Mouse (Mus musculus): ENCODE measurements around the gene Hist1h1d. TPM values are rescaled to one million over a fixed set of nuclear protein-coding genes. Genes with fewer than 3 reads are reported as not detected.
"Not testable (repeated sequence)": the region's sequence is repeated elsewhere in the genome, so short reads cannot be mapped to it uniquely, and the experiment has no call there.

The Hist1h1d gene
- polyA plus RNA-seq, 1 experiment from 2014 or later: 0.09 TPM

DNA sequence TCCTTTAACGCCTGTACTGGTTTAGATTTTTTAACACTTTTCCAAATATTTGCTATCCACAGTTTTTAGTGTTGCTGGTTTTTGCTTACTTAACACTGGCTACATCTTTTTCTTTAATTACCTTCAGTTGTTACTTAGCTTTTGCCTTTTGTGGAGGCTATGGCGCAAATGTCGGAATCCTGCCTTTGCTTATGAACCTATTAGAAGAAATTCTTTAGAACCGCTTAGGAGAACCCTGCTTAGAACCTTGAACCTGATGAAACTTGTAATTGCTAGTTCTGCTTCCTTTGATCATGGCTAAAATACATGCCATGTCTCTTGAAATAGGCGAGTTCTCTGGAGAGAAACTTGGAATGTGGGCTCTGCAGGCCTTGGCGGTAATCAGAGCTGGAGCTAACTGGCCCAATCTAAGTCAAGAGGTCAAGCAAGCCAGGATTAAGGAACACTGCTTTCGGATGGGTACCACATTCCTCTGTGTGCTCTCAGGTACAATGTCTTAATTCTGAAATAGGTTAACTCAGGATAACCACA is 23.4 kb downstream of the Hist1h1d start:
- Histone ChIP-seq H3K4me1 (peaks cover 32% of the 10 kb centered on the region), H3K4me3 (replicated peaks) (peak overlapping the region; percentile 41), H3K4me2 (peak overlapping the region; percentile 71), H3K27ac (replicated peaks) (peak overlapping the region; percentile 77; the same call in 1 of the 2 replicates), H3K27me3 (replicated peaks) (no peaks in the 10 kb centered on the region), H3K9me3 (replicated peaks) (no peaks in the 10 kb centered on the region), H3K36me3 (no peaks in the 10 kb centered on the region), H3K9ac (replicated peaks) (peak overlapping the region; percentile 56)
- ATAC-seq (ENCODE audit: low FRiP score): no peak
- 5% methylated on average over 7 of the region's 7 CpGs for WGBS

DNA sequence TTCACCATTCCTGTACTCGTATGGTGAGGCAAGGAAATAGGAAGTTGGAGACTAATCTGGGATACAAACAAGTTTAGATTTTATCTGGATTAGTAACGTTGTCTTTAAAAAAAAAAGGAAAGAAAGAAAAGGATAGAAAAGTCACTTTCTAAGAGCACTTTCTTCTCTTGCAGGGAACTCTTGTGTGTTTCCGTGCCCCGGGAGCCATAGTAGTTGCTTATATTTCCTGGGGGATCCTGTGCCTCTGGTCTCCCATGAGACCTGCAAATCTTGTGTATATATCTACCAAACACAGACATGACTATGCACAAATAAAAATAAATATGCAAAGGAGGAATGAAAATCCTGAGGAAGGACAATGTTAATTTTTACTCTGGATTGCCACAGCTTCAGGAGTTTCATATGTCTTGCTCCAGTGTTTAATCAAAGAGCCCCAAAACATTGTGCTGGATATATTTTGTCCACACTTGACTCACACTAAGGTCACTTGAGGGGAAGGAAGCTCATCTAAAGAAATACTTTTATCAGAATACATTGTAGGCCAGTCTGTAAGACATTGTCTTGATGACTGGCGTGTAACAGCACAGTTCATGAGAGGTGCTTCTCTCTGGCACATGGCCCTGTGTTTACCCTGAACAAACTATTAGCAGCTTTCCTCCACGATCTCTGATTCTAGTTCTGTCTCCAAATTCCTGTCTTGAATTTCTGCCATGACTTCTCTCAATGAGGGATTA is 24.0 kb downstream of the Hist1h1d start:
- H3K9me3 ChIP-seq (replicated peaks): no peaks in the 10 kb centered on the region
- no peaks in the 10 kb centered on the region for H3K27me3 ChIP-seq (replicated peaks)
- no peak overlapping the region for H3K27ac ChIP-seq (replicated peaks)
- H3K36me3 ChIP-seq: no peaks in the 10 kb centered on the region
- H3K4me3 ChIP-seq (replicated peaks): peak overlapping the region; percentile 41
- peak overlapping the region; percentile 71 for H3K4me2 ChIP-seq
- H3K4me1 ChIP-seq: peaks cover 32% of the 10 kb centered on the region
- 56% methylated on average over 6 of the region's 6 CpGs for WGBS
- H3K9ac ChIP-seq (replicated peaks): no peak overlapping the region
- ATAC-seq (ENCODE audit: low FRiP score): no peak

DNA sequence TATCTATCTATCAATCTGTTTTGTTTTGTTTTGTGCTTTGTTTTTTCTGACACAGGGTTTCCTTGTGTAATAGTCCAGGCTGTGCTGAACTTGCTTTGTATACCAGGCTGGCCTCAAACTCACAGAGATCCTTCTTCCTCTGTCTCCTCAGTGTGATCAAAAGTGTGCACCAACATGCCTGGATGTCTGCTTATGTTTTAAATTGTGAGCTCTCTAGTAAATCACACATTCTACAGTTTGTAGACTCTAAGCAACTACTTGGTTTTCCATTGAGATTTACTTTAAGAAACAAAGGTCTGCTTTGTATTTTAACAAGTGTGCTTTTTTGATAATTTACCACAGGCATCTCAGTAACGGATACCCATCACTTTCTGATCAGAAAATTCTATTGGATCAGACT is 24.8 kb downstream of the Hist1h1d start:
- Histone ChIP-seq H3K27ac (replicated peaks) (no peak overlapping the region), H3K9ac (replicated peaks) (no peak overlapping the region), H3K4me3 (replicated peaks) (no peak overlapping the region), H3K27me3 (replicated peaks) (no peaks in the 10 kb centered on the region), H3K4me1 (peaks cover 32% of the 10 kb centered on the region), H3K9me3 (replicated peaks) (no peaks in the 10 kb centered on the region), H3K36me3 (no peaks in the 10 kb centered on the region), H3K4me2 (no peak overlapping the region)
- no peak for ATAC-seq (ENCODE audit: low FRiP score)
- WGBS: 91% methylated on average over 1 of the region's 1 CpGs

DNA sequence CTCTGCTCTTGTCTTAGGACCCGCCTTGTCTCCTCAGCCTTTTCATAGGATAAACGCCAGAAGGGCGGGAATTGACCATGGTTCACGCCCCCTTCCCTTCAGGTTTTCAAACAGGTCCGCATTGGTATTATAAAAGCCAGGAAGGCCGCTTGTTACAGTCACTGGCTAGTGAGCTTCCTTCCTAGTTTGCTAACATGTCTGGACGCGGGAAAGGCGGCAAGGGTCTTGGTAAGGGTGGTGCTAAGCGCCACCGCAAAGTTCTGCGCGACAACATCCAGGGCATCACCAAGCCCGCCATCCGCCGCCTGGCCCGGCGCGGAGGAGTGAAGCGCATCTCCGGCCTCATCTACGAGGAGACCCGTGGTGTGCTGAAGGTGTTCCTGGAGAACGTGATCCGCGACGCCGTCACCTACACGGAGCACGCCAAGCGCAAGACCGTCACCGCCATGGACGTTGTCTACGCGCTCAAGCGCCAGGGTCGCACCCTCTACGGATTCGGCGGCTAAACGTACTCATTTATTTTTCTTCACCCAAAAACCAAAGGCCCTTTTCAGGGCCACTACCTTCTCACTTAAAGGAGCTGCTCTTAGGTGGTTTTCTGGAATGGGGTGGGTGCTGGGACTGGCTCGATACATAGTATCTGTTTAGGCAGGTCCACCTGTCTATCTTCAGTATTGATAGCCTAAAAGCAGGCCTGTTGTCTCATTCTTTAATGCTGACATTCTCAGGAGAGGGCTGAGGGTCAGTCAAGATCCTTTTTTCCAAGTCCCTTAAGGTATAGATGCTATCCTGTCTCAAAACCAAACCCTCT is 28.6 kb downstream of the Hist1h1d start, which contains the start of gene Hist1h4d:
Hist1h4d (plus strand) TSS at position 191 of the 811 bp plus-strand sequence.
- Histone ChIP-seq H3K27me3 (replicated peaks) (no peaks in the 10 kb centered on the region), H3K36me3 (no peaks in the 10 kb centered on the region), H3K27ac (replicated peaks) (peak within 1 kb of the TSS; percentile 81), H3K4me2 (peak within 1 kb of the TSS; percentile 73), H3K4me1 (peaks cover 33% of the 10 kb centered on the region), H3K9me3 (replicated peaks) (no peaks in the 10 kb centered on the region), H3K4me3 (replicated peaks) (peak within 1 kb of the TSS; percentile 50), H3K9ac (replicated peaks) (peak within 1 kb of the TSS; percentile 49)
- under 1% methylated on average over 43 of the region's 43 CpGs for WGBS
- ATAC-seq (ENCODE audit: low FRiP score): peak; percentile 91

DNA sequence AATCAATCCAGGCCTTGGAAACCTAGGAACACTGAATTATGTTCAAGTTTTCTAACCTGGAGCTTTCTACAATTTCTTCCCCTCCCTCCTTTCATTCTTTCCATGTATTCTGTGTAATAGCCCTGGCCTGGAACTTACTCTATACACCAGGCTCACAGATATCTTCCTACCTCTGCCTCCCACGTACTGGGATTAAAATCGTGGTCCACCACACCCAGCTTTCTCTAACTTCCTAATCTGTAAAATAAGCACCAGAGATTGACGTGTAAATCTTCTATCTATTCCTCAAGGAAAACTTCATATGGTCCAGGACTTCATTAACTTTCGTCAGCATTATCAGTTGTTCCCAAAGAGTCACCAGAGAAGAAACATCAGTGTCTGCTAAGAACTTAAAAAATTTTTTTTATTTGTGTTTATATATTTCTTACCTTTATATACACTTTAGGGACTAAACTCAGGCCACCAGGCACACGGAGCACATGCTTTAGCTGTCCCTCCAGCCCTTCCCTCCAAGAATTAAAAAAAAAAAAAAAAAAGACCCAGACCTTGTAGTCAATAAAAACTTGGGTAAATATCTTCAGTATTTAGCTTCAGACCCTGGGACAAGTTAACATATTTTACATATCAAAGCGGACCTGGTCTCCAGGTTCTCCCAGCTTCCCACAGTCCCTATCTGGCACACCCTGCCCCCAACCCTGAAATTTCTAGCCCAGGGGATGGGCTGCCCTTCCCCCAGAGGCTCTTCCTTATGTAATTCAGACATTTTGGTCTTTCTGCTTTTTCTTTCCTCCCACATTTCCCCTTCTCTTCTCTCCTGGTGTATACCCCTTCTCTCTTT is 29.4 kb downstream of the Hist1h1d start:
- Histone ChIP-seq H3K4me3 (replicated peaks) (peak overlapping the region; percentile 50), H3K4me1 (peaks cover 31% of the 10 kb centered on the region), H3K27ac (replicated peaks) (peak overlapping the region; percentile 81), H3K36me3 (no peaks in the 10 kb centered on the region), H3K9ac (replicated peaks) (peak overlapping the region; percentile 49), H3K27me3 (replicated peaks) (no peaks in the 10 kb centered on the region), H3K9me3 (replicated peaks) (no peaks in the 10 kb centered on the region), H3K4me2 (peak overlapping the region; percentile 73)
- no peak for ATAC-seq (ENCODE audit: low FRiP score)
- 6% methylated on average over 6 of the region's 6 CpGs for WGBS

DNA sequence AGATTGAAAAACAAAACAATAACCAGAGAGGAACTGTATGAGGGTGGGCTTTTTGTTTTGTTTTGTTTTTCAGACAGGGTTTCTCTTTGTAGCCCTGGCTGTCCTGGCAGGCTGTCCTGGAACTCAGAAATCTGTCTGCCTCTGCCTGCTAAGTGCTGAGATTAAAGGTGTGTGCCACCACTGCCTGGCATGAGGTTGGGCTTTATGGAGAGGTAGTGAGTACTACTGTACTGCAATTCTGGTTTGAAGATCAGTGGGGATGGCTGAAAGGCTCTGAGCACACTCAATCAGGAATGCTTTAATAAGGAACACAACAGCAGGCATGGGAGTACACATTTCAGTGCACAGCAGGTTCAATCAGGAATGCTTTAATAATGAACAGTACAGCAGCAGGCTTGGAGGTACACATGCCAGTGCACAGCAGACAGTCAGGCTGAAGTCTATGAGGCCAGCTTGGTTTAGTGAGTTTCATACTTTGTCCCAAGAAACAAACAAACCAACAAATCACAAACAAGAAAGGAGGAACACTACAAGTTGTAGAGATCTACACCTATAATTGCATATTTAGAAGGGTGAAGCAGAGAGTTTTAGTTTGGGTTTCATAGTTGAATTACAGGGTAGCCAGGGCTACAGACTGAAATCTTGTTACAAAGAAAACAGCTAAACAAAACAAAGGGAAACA is 30.5 kb downstream of the Hist1h1d start:
- Histone ChIP-seq H3K4me3 (replicated peaks) (no peak overlapping the region), H3K4me1 (peaks cover 31% of the 10 kb centered on the region), H3K9ac (replicated peaks) (no peak overlapping the region), H3K36me3 (no peaks in the 10 kb centered on the region), H3K4me2 (no peak overlapping the region), H3K9me3 (replicated peaks) (no peaks in the 10 kb centered on the region), H3K27ac (replicated peaks) (no peak overlapping the region), H3K27me3 (replicated peaks) (no peaks in the 10 kb centered on the region)
- no peak for ATAC-seq (ENCODE audit: low FRiP score)

DNA sequence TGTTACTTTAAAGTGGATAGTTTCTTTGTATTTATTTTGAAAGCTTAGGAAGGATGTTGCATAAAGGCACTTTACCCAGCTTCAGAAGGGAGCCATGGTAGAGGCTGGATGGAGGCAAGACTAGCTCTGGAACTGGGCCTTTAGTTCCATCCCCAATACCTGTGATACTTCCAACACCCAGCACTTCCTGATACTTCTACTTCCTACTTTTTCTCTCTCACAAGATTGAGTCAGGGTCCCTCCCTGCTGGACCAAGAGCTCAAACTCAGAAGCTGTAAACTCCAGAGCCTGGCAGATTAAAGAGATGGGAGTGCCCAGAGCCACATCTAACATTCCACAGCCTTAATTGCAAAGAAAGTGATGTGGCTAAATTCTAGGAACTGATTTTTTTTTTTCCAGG is 31.3 kb downstream of the Hist1h1d start:
- Histone ChIP-seq H3K27ac (replicated peaks) (peak overlapping the region; percentile 90), H3K4me2 (peak overlapping the region; percentile 87), H3K36me3 (no peaks in the 10 kb centered on the region), H3K27me3 (replicated peaks) (no peaks in the 10 kb centered on the region), H3K4me3 (replicated peaks) (peak overlapping the region; percentile 47), H3K9ac (replicated peaks) (peak overlapping the region; percentile 61), H3K4me1 (peaks cover 31% of the 10 kb centered on the region), H3K9me3 (replicated peaks) (no peaks in the 10 kb centered on the region)
- ATAC-seq (ENCODE audit: low FRiP score): no peak

DNA sequence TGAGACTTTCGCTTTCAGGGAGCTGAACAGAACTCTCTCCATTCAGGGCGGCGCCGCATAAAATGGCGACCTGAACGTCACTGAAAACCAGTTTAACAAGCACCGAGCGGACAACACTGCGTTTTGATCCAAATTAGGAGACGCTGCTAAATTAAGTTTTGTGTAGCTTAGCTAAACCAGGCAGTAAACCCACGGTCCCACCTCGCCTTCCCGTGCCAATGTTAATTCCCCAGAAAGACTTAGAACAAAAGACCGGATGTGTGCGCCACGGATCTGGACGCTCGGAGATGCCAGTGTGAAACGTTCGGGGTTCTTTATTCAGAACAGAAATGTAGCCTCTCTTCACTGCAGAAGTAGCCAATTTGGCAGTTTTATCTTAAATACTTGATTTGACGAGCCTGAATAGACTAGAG is 32.0 kb downstream of the Hist1h1d start:
- H3K27ac ChIP-seq (replicated peaks): peak overlapping the region; percentile 90
- H3K36me3 ChIP-seq: no peaks in the 10 kb centered on the region
- H3K4me3 ChIP-seq (replicated peaks): peak overlapping the region; percentile 47
- H3K9me3 ChIP-seq (replicated peaks): no peaks in the 10 kb centered on the region
- no peaks in the 10 kb centered on the region for H3K27me3 ChIP-seq (replicated peaks)
- peak; percentile 23; the same call in 1 of the 2 replicates for ATAC-seq (ENCODE audit: low FRiP score)
- H3K4me1 ChIP-seq: peaks cover 31% of the 10 kb centered on the region
- peak overlapping the region; percentile 87 for H3K4me2 ChIP-seq
- under 1% methylated on average over 21 of the region's 21 CpGs for WGBS
- peak overlapping the region; percentile 61 for H3K9ac ChIP-seq (replicated peaks)

DNA sequence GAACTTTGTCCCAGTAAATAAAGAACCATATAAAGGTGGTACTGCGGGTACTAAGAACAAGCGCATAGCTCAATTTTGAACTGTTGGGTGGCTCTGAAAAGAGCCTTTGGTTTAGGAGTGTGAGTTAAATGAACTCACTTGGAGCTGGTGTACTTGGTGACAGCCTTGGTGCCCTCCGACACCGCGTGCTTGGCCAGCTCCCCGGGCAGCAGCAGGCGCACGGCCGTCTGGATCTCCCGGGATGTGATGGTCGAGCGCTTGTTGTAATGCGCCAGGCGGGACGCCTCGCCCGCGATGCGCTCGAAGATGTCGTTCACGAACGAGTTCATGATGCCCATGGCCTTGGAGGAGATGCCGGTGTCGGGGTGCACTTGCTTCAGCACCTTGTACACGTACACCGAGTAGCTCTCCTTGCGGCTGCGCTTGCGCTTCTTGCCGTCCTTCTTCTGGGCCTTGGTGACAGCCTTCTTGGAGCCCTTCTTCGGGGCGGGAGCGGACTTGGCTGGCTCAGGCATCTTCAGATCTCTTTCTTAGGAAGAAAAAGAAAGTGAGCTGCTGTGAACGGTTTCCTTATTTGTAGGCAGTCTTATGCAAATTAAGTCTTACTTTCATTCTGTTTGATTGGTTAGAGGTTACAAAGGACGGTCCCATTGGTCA is 32.5 kb downstream of the Hist1h1d start:
- not testable (repeated sequence) for H3K36me3 ChIP-seq; H3K9me3 ChIP-seq (replicated peaks); H3K27me3 ChIP-seq (replicated peaks)
- H3K4me1 ChIP-seq: peaks cover 31% of the 10 kb centered on the region
- peak; percentile 92 for ATAC-seq (ENCODE audit: low FRiP score)
- H3K4me3 ChIP-seq (replicated peaks): peak overlapping the region; percentile 47
- peak overlapping the region; percentile 61 for H3K9ac ChIP-seq (replicated peaks)
- peak overlapping the region; percentile 87 for H3K4me2 ChIP-seq
- H3K27ac ChIP-seq (replicated peaks): peak overlapping the region; percentile 90
- under 1% methylated on average over 26 of the region's 36 CpGs for WGBS

DNA sequence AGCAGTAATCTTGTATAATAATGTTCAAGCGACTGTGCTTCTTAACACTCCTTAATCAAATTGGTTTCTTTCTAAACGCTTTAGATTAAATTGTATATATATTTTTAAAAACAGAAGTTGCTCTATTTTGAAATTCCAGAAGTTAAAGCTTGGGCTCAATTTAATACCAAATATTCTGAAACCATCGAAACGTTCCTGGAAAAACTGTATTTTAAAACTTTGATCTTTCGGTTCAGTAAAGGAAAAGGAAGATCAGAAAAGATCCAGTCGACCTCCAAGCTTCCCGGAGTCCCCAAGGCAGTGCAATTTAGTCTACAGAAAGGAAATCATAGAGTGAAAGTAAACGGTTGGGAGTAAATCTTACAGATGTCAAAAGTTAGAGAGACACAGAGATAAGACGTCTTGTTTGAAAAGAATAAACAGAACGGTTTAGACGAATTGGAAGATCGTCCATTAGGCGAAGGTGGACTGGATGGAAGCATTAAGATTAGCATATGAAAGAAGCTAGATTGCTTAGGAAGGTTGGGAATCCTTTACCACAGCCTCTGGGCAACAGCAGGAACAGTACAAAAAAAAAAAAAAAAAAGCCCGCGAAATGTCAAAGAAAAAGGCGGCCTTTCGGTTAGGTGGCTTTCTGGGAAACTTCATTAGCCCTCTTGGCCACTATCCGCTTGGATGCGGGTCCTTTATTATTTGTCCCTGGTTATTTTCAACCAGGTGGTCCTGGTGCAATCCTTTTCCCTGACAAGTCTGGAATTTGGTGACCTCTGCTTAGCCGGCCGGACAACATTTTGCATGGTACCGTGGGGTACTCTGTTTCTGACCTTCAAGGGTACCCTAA is 33.3 kb downstream of the Hist1h1d start:
- Histone ChIP-seq H3K9me3 (replicated peaks) (no peaks in the 10 kb centered on the region), H3K4me1 (peaks cover 31% of the 10 kb centered on the region), H3K36me3 (no peaks in the 10 kb centered on the region), H3K4me2 (peak overlapping the region; percentile 87), H3K4me3 (replicated peaks) (peak overlapping the region; percentile 31), H3K27ac (replicated peaks) (peak overlapping the region; percentile 90), H3K9ac (replicated peaks) (peak overlapping the region; percentile 21), H3K27me3 (replicated peaks) (no peaks in the 10 kb centered on the region)
- ATAC-seq (ENCODE audit: low FRiP score): no peak
- under 1% methylated on average over 22 of the region's 22 CpGs for WGBS
